Mouse (Mus musculus) megakaryocyte-erythroid progenitor cell, adult 5-6 weeks (primary cell): Measurements from ENCODE around the gene Palld. TPM values are rescaled to one million over a fixed set of nuclear protein-coding genes. Genes with fewer than 3 reads are reported as not detected.

ENCODE experiments used
- ATAC-seq: replicated peaks from 2 replicates; pipeline ENCODE4 v1.8.0; 2016; ENCODE audit warnings: mild to moderate bottlenecking, inconsistent platforms; ENCODE audit not compliant: severe bottlenecking, poor library complexity, low FRiP score, low TSS enrichment
- total RNA-seq, 2 experiments: library from RNA; stranded (forward) in 1 of 2; stranded (reverse) in 1 of 2; fragments of 200-1000, 215-1000 nt in 1 of 2; fragments of >200 nt in 1 of 2; fragmentation: Nextera tagmentation in 1 of 2; gene quantifications; 2 replicates each; pipeline ENCODE4 v1.2.3; 2014 to 2017

Gene Palld
- total RNA-seq, 2 experiments from 2014 or later, result 0.70 TPM; not detected in 1

GRCm38 (mm10) chr8:61660961-61661360 is 241.5 kb downstream of the Palld start:
- no peak for ATAC-seq

- ATAC-seq, result no peak
Measured at GRCm38 (mm10) chr8:61651955-61652354, 250.5 kb downstream of the Palld start.

GRCm38 (mm10) chr8:61646195-61646835 is 256.2 kb downstream of the Palld start:
- ATAC-seq, result no peak

- no peak for ATAC-seq
Measured at GRCm38 (mm10) chr8:61645642-61646041, 256.8 kb downstream of the Palld start.

GRCm38 (mm10) chr8:61643215-61643614 is 259.3 kb downstream of the Palld start:
- no peak for ATAC-seq

- ATAC-seq, result no peak
Measured at GRCm38 (mm10) chr8:61642358-61642847, 260.1 kb downstream of the Palld start.

GRCm38 (mm10) chr8:61639596-61639995 is 262.9 kb downstream of the Palld start:
- no peak for ATAC-seq

GRCm38 (mm10) chr8:61639008-61639407 is 263.5 kb downstream of the Palld start:
- no peak for ATAC-seq

GRCm38 (mm10) chr8:61637736-61638135 is 264.8 kb downstream of the Palld start:
- ATAC-seq, result no peak

GRCm38 (mm10) chr8:61634811-61635210 is 267.7 kb downstream of the Palld start:
- no peak for ATAC-seq

GRCm38 (mm10) chr8:61632331-61632730 is 270.2 kb downstream of the Palld start:
- ATAC-seq, result no peak

- ATAC-seq, result no peak
Measured at GRCm38 (mm10) chr8:61629631-61629968, 272.9 kb downstream of the Palld start.

GRCm38 (mm10) chr8:61628938-61629630 is 273.4 kb downstream of the Palld start:
- no peak for ATAC-seq

- no peak for ATAC-seq
Measured at GRCm38 (mm10) chr8:61626246-61626952, 276.1 kb downstream of the Palld start.

GRCm38 (mm10) chr8:61625656-61626210 is 276.8 kb downstream of the Palld start:
- no peak for ATAC-seq

GRCm38 (mm10) chr8:61623485-61624417 is 278.7 kb downstream of the Palld start:
- no peak for ATAC-seq

GRCm38 (mm10) chr8:61621300-61621699 is 281.2 kb downstream of the Palld start:
- no peak for ATAC-seq

- no peak for ATAC-seq
Measured at GRCm38 (mm10) chr8:61617651-61618050, 284.8 kb downstream of the Palld start.

- no peak for ATAC-seq
Measured at GRCm38 (mm10) chr8:61617049-61617448, 285.4 kb downstream of the Palld start.
